Mouse (Mus musculus) lung, embryonic 16.5 days (tissue): ENCODE data around the gene Hsd17b6. TPM values are rescaled to one million over a fixed set of nuclear protein-coding genes. Genes with fewer than 3 reads are reported as not detected.
A peak's percentile ranks its signal among the peaks of the same experiment; 100 is the strongest.

Source experiments
- ATAC-seq: fragments of 200-750 bp; cut with Nextera tagmentation; 2 replicates; pipeline ENCODE4 v1.8.0; 2017; ENCODE audit warnings: low read depth, mild to moderate bottlenecking, moderate library complexity
- H3K27ac ChIP-seq: fragments of 300-500 bp; sonication (generic); 2 replicates; pipeline ENCODE4 v1.5.1; 2014; ENCODE audit warnings: mild to moderate bottlenecking, control low read depth, low read length
- H3K27me3 ChIP-seq: fragments of 300-500 bp; sonication (generic); 2 replicates; pipeline ENCODE4 v1.6.1; 2014; ENCODE audit warnings: low read depth, low read length, mixed read lengths; ENCODE audit not compliant: control insufficient read depth, insufficient read depth
- H3K36me3 ChIP-seq: fragments of 300-500 bp; sonication (generic); 2 replicates; pipeline ENCODE4 v1.6.1; 2014; ENCODE audit warnings: low read length; ENCODE audit not compliant: control insufficient read depth, insufficient read depth
- H3K4me1 ChIP-seq: fragments of 300-500 bp; sonication (generic); replicated peaks from 2 replicates; pipeline ENCODE4 v1.6.1; 2014; ENCODE audit warnings: low read length, mixed read lengths; ENCODE audit not compliant: control insufficient read depth, insufficient read depth
- H3K4me2 ChIP-seq: fragments of 300-500 bp; sonication (generic); 2 replicates; pipeline ENCODE4 v1.6.1; 2014; ENCODE audit warnings: low read depth, low read length, control low read depth
- H3K4me3 ChIP-seq: fragments of 300-500 bp; sonication (generic); 2 replicates; pipeline ENCODE4 v1.5.1; 2014; ENCODE audit warnings: mild to moderate bottlenecking, low read length, control low read depth
- H3K9ac ChIP-seq: fragments of 300-500 bp; sonication (generic); 2 replicates; pipeline ENCODE4 v1.6.1; 2014; ENCODE audit warnings: low read length, control low read depth
- H3K9me3 ChIP-seq: fragments of 300-500 bp; sonication (generic); 2 replicates; pipeline ENCODE4 v1.6.1; 2016; ENCODE audit warnings: low read length; ENCODE audit not compliant: control insufficient read depth
- WGBS: fragments of 180-500 bp; shearing (Covaris S2); extraction: QIAGEN DNeasy Blood & Tissue Kit; methylation state at CpG from one replicate; pipeline ENCODE4 v1.1.7; 2014; 5-methylcytosine and 5-hydroxymethylcytosine counted together
- polyA plus RNA-seq: library from polyadenylated mRNA; unstranded; fragments of >200 nt; fragmentation: Nextera tagmentation; extraction: Ambion mirVana; gene quantifications from 2 replicates; pipeline ENCODE4 v1.2.1, GENCODE M21; 2015

Gene Hsd17b6
- polyA plus RNA-seq, 1 experiment from 2014 or later = not detected

DNA sequence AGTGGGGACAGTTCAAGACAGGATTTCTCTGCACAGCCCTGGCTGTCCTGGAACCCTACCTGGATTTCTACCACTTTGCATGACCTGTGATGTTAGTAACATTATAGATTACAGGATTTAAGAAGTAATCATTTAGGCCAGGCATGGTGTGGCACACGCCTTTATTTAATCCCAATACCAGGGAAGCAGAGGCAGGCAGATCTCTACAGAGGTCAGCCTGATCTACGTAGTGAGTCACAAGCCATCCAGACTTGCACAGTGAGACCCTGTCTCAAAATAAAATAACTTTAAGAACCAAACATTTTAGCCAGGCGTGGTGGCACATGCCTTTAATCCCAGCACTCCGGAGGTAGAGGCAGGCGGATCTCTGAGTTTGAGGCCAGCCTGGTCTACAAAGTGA is 14.8 kb upstream of the Hsd17b6 start:
- Histone ChIP-seq H3K9ac (no peak overlapping the region), H3K36me3 (peaks cover 40% of the 10 kb centered on the region), H3K27me3 (no peaks in the 10 kb centered on the region), H3K9me3 (no peaks in the 10 kb centered on the region), H3K4me1 (no peaks in the 10 kb centered on the region), H3K4me2 (no peak overlapping the region), H3K27ac (no peak overlapping the region), H3K4me3 (no peak overlapping the region)
- ATAC-seq = no peak
- 95% methylated on average over 5 of the region's 5 CpGs for WGBS

DNA sequence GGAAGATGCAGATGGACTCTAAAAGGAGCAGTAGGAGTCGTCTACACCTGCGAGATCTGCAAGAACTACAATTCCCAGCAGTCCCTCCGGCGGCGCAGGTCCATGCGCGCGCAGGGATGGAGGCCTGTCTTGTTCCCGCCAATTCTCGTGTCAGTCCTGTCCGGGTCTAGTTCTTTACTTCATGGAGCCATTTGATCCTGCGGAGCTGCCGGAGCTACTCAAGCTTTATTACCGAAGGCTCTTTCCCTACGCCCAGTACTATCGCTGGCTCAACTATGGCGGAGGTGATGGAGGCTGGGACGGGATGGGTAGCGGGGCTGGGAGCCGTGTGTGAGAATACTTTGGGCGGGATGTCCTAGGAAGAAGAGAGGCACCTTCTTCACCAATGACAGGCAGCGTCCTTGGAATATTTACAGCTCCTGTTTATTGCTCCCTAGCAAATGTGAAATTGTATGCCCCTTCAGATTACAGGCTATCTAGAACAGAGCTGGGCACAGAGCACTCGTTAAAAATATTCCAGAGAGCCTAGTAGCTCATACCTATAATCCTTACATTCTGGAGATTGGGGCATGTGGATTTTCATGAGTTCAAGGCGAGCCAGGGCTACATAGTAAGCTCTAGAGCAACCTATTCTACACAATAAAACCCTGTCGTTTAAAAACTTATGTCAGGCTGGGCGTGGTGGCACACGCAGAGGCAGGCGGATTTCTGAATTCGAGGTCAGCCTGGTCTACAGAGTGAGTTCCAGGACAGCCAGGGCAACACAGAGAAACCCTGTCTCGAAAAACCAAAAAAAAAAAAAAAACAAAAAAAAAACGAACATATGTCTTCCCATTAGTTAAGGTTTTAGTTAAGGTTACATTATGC is 7.9 kb upstream of the Hsd17b6 start, which contains the start of gene Prim1:
Prim1 (plus strand) TSS at position 101 of the 867 bp plus-strand sequence.
- H3K9me3 ChIP-seq = no peaks in the 10 kb centered on the region
- H3K9ac ChIP-seq = peak within 1 kb of the TSS; percentile 73
- H3K4me3 ChIP-seq = peak within 1 kb of the TSS; percentile 66
- peaks cover 5% of the 10 kb centered on the region for H3K36me3 ChIP-seq
- peak within 1 kb of the TSS; percentile 64 for H3K4me2 ChIP-seq
- ATAC-seq = peak; percentile 96
- no peaks in the 10 kb centered on the region for H3K27me3 ChIP-seq
- 0 out of 2 replicates have a peak within 1 kb of the TSS, but pooled peaks have one; percentile 28 for H3K27ac ChIP-seq
- no peaks in the 10 kb centered on the region; the same call in 1 of the 2 replicates for H3K4me1 ChIP-seq
- WGBS = 3% methylated on average over 31 of the region's 31 CpGs

DNA sequence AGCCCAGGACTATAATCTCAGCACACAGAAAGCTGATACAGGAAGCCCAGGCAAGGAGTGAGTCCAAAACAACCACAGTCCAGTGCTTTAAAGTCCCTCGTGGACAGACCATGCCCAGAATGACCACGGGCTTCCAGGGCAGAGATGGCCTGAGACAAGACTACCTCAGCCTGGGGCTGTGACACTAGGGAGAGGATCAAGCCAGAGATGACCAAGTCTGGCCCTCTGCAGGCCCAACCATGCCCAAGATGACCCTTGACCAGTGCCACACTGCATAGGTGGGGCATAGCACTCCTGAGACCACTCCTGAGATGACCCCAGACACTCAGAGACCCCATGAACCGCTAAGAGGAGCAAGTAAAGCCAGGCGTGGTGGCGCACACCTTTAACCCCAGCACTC is 2.3 kb upstream of the Hsd17b6 start:
- Histone ChIP-seq H3K9me3 (no peaks in the 10 kb centered on the region), H3K9ac (no peak overlapping the region), H3K36me3 (no peaks in the 10 kb centered on the region), H3K4me1 (no peaks in the 10 kb centered on the region), H3K27me3 (no peaks in the 10 kb centered on the region), H3K27ac (no peak overlapping the region), H3K4me2 (no peak overlapping the region), H3K4me3 (no peak overlapping the region)
- 71% methylated on average over 5 of the region's 5 CpGs for WGBS
- no peak for ATAC-seq

DNA sequence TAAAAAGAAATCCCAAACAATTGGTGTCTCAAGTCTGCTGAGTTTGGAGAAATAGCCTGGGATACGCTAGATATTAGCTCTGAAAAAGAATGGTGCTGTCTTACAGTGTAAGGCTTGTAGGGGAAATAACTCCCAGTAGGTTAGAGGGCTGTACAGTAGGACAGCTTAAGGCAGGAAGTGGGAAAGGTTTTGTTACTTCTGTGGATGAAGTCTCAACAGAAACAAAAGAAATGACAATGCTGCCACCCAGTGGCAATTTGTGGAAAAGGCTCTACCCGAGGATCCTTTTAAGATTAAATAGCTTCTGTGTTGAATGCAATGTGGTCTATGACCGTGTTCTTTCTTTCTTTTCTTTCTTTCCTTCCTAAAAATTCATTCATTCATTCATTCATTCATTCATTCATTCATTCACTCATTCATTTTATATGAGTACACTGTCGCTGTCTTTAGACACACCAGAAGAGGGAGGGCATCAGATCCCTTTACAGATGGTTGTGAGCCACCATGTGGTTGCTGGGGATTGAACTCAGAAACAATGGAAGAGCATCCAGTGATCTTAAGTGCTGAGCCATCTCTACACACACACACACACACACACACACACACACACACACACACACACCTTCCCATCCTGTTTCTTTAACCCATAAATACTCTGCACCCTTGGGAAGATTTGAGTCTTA is 937 bp upstream of the Hsd17b6 start:
- 5% methylated on average over 4 of the region's 4 CpGs for WGBS
- no peaks in the 10 kb centered on the region for H3K4me1 ChIP-seq
- no peaks in the 10 kb centered on the region for H3K27me3 ChIP-seq
- H3K36me3 ChIP-seq = no peaks in the 10 kb centered on the region
- no peak overlapping the region for H3K9ac ChIP-seq
- peak; percentile 79 for ATAC-seq
- H3K4me3 ChIP-seq = no peak overlapping the region
- H3K27ac ChIP-seq = no peak overlapping the region
- no peak overlapping the region for H3K4me2 ChIP-seq
- H3K9me3 ChIP-seq = no peaks in the 10 kb centered on the region

DNA sequence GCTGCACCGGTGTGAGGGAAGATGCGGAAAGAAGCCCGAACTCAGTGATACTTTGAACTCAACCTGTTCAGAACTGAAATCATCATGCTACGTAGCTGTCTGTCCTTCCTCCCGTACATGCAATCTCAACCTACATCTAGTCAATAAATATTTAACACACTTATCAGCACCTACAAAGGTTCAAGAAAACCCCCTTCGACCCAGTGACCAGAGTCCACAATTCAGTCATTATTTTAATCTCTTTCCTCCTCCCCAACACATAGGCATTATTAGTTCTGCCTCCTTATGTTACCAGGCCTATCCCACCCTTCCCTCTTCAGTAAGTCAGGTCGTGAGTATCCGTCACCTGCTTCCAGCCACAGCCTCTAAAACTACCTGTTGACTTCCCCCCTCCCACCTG is 1.9 kb downstream of the Hsd17b6 start:
- H3K4me2 ChIP-seq = no peak overlapping the region
- WGBS = 71% methylated on average over 8 of the region's 8 CpGs
- no peak for ATAC-seq

DNA sequence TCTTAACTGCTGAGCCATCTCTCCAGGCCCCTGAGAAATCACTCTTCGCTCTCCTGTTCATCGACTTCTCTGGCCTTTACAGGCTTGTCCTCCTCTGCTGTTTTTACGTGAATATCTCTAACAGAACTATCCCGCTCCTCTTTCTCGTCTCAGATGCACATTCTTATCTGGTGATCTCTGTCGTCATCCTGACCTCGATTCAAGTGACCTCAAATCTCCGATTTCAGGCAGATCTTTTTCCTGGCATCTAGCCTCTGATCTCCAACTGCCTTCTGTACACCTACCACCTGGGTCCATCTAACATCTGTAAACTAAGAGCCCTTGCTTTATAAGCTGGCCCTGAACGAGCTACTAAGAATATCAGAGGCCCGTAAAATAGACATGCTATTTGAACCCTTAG is 2.5 kb downstream of the Hsd17b6 start:
- no peaks in the 10 kb centered on the region for H3K27me3 ChIP-seq
- no peaks in the 10 kb centered on the region for H3K4me1 ChIP-seq
- no peak overlapping the region for H3K4me3 ChIP-seq
- no peaks in the 10 kb centered on the region for H3K9me3 ChIP-seq
- H3K4me2 ChIP-seq = no peak overlapping the region
- no peak overlapping the region for H3K9ac ChIP-seq
- WGBS = 62% methylated on average over 10 of the region's 10 CpGs
- H3K36me3 ChIP-seq = no peaks in the 10 kb centered on the region
- H3K27ac ChIP-seq = no peak overlapping the region
- ATAC-seq = no peak

More for the DNA sequence above, 1.9 kb downstream of the Hsd17b6 start:
- no peak overlapping the region for H3K9ac ChIP-seq
- H3K27me3 ChIP-seq = no peaks in the 10 kb centered on the region
- H3K4me1 ChIP-seq = no peaks in the 10 kb centered on the region
- H3K4me3 ChIP-seq = no peak overlapping the region
- H3K9me3 ChIP-seq = no peaks in the 10 kb centered on the region
- no peaks in the 10 kb centered on the region for H3K36me3 ChIP-seq
- H3K27ac ChIP-seq = no peak overlapping the region

DNA sequence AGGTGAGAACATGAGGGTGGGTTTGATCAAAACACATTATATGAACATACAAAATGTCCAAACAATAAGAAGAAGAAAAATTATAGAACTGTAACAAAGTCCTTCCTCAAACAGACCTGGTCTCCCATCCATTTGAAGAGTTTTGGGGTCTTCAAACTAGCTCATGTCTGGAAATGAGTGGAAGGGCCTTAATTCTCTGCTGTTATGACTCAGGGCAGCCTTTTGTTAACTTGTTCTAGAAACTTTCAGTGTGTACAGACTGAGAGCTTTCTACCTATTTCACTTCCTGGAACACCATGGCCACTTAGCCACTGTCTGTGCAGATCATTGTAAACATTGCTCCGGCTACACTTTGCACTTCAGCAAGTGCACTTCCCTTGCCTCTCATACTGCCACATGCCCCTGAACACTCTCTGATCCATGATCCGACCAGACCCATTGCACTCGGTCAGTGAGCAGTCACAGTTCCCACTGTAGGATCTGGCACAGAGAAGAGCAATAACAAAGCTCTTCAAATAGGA is 4.1 kb downstream of the Hsd17b6 start:
- WGBS = 42% methylated on average over 3 of the region's 3 CpGs

DNA sequence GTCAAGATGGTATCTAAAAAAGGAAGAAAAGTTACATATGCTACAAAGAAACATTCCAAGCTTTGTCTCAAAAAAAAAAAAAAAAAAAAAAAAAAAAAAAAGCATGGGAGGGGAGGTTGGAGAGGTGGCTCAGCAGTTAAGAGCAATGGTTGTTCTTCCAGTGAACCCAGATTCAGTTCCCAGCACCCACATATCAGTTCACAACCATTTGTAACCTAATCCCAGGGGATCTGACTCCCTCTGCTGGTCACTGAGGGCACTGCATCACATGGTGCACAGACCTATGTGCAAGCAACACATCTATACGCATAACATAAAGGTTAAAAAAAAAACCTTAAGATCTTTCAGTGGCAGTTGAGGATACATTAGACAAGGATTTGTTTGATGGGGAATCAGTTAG is 9.2 kb downstream of the Hsd17b6 start:
- no peak overlapping the region for H3K9ac ChIP-seq
- H3K9me3 ChIP-seq = no peaks in the 10 kb centered on the region
- H3K4me3 ChIP-seq = no peak overlapping the region
- 89% methylated on average over 1 of the region's 1 CpGs for WGBS
- H3K4me1 ChIP-seq = no peaks in the 10 kb centered on the region
- no peak overlapping the region for H3K27ac ChIP-seq
- no peaks in the 10 kb centered on the region for H3K27me3 ChIP-seq
- no peak overlapping the region for H3K4me2 ChIP-seq
- no peaks in the 10 kb centered on the region for H3K36me3 ChIP-seq
- ATAC-seq = no peak

More for the DNA sequence above, 4.1 kb downstream of the Hsd17b6 start:
- no peaks in the 10 kb centered on the region for H3K27me3 ChIP-seq
- no peak for ATAC-seq
- H3K27ac ChIP-seq = no peak overlapping the region
- no peak overlapping the region for H3K4me3 ChIP-seq
- no peaks in the 10 kb centered on the region for H3K36me3 ChIP-seq
- H3K4me2 ChIP-seq = no peak overlapping the region
- H3K9me3 ChIP-seq = no peaks in the 10 kb centered on the region
- H3K4me1 ChIP-seq = no peaks in the 10 kb centered on the region
- H3K9ac ChIP-seq = no peak overlapping the region

DNA sequence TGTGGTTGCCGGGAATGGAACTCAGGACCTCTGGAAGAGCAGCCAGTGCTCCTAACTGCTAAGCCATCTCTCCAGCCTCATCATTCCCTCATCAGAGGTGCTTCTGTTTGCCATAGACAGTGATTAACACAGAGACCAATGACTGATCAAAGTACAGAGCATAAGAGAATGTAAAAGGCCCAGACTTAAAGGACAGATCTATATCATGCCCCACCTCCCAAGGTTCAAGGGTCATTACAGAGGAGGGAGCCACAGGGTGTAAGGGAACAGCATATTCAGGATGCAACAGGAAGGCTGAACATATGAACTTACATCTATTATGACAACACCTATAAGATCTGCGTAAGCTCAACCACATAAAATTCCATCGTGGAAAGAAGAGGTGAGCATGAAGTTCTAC is 10.7 kb downstream of the Hsd17b6 start:
- Histone ChIP-seq H3K27me3 (no peaks in the 10 kb centered on the region), H3K9me3 (no peaks in the 10 kb centered on the region), H3K9ac (no peak overlapping the region), H3K4me1 (no peaks in the 10 kb centered on the region), H3K4me2 (no peak overlapping the region), H3K36me3 (no peaks in the 10 kb centered on the region), H3K27ac (no peak overlapping the region), H3K4me3 (no peak overlapping the region)
- 86% methylated on average over 3 of the region's 3 CpGs for WGBS
- no peak for ATAC-seq
